Mouse (Mus musculus) hematopoietic stem cell, adult 5-6 weeks (primary cell): ENCODE measurements around the gene Gm20219. TPM values are rescaled to one million over a fixed set of nuclear protein-coding genes. Genes with fewer than 3 reads are reported as not detected.

Source experiments
- ATAC-seq, 2 experiments: fragments of 125-278 bp in 1 of 2; replicated peaks in 1 of 2; 2 replicates each; pipeline ENCODE4 v1.8.0; 2016 to 2017; ENCODE audit warnings: inconsistent platforms in 2 of 2, mild to moderate bottlenecking in 2 of 2, moderate number of reproducible peaks in 2 of 2, low read depth in 1 of 2, moderate TSS enrichment in 1 of 2; ENCODE audit not compliant: low FRiP score in 2 of 2, poor library complexity in 2 of 2, severe bottlenecking in 2 of 2, insufficient read depth in 1 of 2, low TSS enrichment in 1 of 2
- total RNA-seq: library from RNA; stranded (forward); fragments of 172-1452, 232-1000 nt; gene quantifications from 2 replicates; pipeline ENCODE4 v1.2.3, GENCODE M21; 2017

The Gm20219 gene
- total RNA-seq, result 0.20 TPM in 1 of 2 replicates, not detected in the other

DNA sequence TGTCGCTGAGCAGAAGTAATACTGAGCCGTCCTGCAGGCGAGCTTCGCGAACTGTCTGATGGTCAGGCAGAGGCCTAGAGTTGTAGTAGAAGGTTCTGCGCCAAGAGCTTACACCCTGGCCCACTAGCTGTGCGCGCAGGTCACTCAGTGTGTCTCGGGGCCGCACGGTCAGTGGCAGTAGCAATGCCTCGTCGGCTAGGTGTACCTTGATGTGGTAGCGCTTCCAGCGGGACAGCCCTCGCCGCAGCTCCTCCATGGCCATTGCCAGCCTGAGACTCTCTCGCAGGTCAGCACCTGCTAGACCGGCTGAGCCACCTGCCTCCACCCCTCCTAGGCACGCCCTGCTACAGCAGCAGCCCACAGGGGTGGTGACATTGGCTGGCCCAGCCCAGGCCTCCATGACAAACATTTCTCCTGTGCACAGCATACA is at the start of gene Gm20219:
Gene Gm20219, minus strand, starts transcription at position 266 of the 430 bp plus-strand sequence.
- no peak for ATAC-seq

DNA sequence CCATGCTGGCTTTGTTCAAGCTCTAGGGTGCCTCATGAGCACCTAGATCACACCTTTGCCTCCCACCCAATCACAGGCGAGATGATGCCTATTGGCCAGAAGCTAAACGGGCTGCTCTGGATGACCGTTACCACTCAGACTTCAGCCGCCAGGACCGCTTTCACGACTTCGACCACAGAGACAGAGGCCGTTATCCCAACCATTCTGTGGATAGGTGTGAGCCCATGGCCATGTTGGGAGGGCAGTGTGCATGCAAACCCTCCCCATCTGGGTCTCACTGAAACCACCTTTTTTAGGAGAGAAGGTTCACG is 49.8 kb upstream of the Gm20219 start:
- ATAC-seq, result no peak

DNA sequence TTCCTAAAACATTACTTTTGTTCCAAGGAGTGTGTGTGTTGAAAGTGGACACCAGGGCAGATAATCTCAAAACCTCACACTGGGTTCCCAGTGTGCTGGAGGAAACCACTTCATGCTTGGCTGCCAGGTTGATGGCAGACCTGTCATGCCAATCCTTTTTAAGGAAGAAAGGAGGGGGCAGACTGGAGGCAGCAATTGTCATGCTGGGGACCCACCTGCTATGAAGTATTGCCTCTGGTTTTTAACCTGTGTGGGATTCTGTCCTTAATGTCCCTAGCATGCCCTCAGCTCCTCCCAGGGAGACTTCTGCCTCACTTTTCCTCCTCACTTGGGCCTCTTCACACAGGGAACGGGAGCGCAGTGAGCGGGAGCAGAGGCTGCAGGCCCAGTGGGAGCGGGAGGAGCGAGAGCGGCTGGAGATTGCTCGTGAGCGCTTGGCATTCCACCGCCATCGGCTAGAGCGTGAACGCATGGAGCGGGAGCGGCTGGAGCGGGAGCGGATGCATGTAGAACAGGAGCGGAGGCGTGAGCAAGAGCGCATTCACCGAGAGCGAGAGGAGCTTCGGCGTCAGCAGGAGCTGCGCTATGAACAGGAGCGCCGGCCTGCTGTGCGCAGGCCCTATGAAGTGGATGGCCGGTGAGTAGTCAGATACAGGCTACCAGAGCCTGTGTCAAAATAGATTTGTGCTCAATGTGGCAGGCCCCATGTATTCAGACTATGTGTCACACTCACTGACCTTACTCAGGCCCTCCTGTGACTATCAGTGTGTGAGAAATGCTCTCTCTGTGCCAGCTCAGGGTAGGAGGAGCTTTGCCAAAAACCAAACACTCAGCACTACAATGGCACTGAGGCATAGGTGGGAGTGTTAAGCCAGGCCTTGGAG is 49.2 kb upstream of the Gm20219 start:
- no peak for ATAC-seq

DNA sequence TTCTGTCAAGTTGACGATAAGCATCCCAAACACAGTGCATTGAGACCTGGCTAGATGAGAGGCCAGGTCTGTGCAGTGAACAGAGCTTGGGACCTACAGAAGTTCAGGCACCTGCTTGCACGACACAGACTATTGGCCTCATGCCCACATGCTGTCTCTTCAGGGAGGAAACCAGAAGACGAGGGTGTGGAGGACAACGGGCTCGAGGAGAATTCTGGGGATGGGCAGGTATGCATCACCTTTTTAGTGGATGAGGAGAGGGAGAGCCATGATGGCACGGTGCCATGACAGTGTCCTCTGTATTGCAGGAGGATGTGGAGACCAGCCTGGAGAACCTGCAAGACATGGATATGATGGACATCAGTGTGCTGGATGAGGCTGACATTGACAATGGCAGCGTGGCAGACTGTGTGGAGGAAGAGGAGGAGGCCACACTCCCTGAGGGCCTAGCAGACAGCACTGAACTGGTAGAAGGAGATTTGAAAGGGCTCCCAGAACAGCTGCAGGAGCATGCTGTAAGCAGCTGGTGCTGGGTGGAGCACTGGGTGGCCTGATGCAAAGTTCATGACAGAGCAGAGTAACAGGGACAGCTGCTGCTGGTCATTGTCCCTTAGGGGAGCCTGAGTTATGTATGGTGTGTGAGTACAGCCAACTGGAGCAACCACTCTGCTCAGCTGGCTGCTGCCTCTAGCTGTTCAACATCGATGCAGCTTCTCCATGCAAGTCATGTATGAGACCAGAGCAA is 39.5 kb upstream of the Gm20219 start:
- ATAC-seq, result no peak

DNA sequence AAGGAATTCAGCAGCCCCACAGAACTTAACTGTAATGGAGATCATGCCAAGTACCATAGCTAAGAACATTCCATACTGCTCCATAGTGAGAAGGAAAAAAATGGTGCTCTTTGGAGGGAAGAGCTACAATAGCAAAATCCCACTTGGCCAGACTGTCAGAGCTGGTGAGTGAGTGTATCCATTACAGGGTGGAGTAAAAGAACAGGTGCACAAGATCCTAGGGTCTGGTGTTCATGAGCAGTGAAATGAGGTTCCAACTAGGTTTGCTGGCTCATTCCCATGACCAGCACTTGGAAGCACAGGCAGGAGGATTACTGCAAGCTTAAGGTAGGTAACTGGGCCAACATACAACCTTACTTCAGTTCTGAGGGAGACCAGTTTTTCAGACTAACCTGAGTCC is 38.4 kb upstream of the Gm20219 start:
- no peak for ATAC-seq

DNA sequence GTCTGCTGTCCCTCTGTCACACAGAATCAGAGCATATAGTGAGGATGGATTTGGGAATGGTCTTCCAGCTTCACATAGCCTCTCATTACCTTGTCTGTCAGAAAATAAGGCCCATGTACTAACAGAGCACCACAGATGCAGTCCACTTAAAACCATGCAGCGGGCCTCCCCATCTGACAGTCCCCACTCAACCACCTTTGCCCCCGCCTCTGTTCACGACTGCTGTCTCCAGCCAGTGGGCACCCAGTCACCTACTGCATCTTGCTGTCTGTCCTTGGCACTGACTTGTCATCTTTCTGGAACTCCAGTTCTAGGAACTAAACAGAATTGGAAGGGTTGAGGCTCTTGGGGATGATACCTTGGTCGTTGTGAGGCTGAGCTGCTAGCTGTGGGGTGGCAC is 34.7 kb upstream of the Gm20219 start:
- ATAC-seq, result no peak

DNA sequence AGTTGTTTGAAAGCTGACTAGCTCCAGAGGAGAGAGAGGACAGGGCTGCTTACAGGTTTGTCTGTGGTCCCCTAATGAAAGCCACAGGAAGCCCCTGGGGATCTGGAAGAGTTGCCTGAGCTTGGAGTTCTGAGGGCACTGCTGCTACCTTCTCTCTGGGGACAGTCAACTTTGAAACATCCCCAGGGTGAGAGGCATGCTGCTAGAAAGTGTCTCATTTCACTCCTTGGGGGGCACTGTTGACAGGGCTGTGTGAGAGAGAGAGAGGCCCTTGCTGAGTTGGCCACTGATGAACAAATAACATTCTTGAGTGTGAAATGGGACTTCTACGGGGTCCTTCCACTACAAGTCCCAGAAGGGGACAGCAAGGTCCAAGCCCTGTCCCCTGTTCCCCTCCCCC is 33.6 kb upstream of the Gm20219 start:
- no peak for ATAC-seq

DNA sequence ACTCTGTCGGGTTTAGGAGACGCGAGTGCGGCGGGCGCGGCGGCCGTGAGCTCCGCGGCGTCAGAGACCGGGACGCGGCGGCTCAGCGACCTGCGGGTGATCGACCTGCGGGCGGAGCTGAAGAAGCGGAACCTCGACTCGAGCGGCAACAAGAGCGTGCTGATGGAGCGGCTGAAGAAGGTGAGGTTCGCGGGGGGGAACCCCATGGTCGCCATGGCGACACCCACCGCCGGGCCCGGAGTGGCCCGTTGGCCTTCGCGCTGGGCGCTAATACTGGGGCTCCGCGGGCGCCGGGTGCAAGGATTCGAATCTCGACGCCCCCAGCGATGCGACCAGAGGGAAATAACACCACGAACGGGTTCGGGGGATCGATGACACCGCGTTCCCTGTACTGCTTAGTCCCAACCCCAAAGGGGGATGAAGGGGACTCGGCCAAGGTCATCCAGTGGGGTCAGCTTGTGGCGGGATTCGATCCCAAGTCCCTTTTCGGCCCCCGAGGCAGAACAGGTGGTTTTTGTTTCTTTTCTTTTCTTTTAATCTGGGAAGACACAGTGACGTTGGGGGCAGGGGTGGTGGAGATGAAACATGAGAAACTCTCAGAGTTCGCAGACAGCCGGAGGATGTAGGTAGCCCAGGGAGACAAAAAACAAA is 31.1 kb upstream of the Gm20219 start:
- ATAC-seq, result peak; percentile 28 to 46

DNA sequence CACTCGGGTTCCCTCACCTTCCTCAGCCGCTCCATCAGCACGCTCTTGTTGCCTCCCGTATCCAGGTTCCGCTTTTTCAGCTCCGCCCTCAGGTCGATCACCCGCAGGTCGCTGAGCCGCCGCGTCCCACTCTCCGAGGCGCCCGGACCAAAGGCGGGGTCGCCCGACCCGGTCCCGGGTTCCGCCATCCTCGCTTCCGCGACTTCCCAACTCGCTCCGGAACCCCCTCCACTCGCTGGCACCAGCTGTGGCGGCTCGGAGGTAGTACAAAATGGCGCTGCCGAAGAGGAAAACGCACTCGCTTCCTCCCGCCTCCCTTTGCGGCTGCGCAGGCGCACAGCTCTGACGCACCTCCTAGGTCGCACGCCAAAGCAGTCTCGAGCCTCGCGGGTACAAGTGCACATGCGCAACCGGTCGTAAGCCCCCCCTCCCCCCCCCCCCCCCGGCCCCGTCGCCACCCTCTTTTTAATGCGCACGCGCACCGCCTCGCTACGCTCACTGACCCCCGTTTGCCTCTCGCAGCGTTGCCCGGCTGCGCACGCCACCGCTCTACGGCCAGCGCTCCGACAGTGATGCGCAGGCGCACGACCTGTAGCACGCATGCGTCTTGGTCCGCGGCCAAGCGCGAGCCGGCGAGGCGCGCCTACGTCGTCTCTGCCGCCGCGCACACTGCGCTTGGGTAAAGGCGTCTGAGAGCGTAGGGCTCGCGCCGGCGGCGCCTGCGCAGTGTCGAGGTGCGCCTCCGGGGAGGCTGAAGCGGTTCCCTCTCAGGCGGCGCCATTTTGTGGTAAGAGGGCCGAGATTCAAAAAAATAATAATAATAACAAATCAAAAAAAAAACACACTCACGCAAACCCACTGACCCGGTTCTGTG is 30.3 kb upstream of the Gm20219 start, which contains the start of the genes Safb2 and Safb:
Gene Safb2, minus strand, starts transcription at position 329 of the 874 bp plus-strand sequence.
Gene Safb, plus strand, starts transcription at position 569 of the 874 bp plus-strand sequence.
- ATAC-seq, result peak; percentile 68 to 79

DNA sequence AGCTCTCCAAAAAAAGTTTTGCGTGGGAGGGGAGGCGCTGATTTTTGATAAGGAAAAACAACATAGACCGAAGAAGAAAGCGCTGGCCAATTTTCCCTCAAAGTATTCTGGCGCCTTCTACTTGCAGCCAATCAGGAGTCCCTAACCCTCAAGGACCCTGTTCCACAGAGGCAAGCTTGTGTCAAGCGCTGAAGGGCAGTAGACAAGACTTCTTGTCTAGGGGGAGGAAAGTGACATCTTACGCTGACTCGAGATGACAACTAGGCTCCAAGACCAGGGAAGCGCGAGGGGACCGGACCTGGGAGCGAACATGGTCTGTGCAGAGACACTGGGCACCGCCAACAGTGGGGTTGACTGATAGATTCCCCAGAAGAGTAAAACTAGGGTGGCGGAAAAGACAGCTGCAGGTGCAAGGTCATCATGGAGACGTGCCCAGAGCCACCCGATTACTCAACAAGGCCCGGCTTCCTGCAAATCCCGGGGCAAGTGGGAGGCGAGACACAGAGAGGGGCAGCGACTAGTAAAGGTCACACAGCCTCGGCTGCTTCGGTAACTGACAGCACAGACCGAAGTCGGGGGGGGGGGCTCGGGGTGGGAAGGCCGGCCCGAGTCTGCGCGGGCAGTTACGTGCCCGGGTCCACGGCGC is 29.5 kb upstream of the Gm20219 start:
- ATAC-seq, result peak; percentile 0 to 15; a peak in 3 of 4 replicates

DNA sequence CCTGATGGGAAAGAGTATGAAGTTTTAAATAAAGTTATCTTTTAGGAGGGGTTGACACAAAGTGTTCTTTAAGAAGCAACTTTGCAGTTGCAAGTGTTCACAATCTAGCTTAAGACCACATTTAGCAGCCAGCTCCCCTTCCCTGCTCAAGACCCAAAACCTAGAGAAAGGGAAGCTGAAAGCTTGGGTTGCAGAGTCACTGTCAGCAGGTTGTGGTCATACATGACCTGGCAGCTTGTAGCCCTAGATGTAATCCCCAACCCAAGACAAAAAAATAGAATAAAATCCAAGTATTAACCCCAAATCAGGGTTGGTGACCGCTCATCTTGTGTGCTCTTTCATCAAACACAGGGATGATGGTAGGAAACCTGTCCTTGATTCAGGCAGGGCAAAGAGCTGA is 28.9 kb upstream of the Gm20219 start:
- ATAC-seq, result no peak

DNA sequence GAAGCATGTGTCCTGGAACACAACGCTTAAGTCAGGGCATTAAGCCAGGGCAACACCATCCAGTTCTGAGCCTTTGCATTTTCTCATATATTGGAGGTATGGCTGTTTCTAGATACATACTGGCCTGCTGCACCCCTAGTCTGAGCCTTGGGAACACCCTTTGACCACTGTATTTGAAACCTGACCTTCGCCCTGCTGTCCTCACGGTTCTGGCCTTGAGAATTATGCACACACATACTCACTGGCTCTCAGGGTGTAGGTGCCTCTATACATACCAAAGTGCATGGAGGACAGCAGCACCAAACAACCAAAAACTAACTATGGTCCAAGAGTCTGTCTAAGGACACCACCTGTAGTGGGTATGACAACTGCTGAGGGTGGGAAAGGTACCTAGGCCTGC is 18.8 kb upstream of the Gm20219 start:
- no peak for ATAC-seq

DNA sequence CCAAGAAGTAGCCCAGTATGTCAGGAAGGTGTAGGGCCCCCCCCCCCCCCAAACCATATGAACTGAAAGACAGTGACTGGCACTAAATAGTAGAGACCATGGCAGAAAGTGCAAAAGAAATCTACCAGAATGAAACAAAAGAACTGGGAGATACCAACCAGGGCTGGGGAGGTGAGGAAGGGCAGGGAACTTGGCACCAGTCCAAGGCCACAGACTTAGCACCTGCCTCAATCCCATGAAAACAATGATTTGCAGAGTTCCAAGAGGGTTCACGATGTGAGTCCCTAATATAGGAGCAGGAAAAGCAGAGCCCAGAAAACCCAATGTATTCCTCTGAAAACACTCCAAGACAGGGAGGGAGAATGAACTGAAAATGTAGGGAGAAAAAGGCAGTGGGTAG is 18.0 kb upstream of the Gm20219 start:
- no peak for ATAC-seq

DNA sequence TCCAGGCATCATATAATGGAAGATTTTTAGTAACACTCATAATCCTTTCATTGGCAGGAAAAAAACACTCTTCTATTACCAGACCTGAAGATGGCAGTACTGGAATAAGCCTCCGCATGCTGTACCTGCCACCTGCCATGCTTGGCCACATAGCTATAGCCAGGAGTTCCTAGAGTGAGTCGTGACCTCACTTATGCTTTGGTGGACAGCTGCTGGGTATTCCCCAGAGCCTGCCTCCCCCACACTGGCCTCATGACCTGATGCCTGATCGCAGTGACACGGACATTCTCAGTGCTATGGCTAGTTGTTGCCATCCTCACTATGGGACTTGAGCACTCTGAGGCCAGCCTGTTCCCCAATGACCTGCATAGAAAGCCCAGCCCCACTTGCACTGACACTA is 16.1 kb upstream of the Gm20219 start:
- no peak for ATAC-seq

DNA sequence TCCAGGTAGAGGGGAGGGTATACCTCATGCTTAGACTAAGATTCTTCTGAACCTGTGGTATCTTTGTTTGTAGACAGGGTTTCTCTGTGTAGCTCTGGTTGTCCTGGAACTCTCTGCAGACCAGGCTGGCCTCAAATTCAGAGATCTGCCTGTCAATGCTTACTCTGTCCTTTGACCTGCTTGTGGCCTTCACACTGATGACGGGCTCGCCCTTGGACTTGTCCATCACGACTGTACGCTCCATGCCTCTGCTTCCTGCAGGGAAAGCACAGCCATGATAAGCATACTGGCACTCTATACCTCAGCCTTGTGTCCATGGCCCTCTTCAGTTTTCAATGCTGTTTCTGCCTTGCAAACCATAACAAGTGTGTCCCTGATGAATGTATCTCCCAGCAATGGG is 13.2 kb upstream of the Gm20219 start:
- no peak for ATAC-seq

DNA sequence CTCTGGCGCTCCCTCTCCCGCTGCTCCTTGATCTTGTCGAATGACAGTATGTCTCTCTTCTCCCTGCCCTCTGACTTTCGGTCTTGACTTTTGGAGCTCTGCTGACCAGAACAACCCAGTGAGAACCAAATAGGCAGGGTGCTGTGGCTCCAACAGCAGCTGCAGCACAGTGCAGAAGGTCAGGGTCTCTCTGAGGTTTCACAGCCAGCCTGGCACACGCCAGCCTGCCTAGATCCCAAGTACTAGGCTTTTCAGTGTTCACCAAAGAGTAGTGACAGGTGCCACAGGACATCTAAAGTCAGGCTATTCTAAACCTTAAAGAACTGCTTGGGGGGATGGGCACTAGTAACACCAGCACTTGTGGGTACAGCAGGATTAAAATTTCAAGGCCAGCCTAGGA is 12.7 kb upstream of the Gm20219 start:
- ATAC-seq, result no peak

DNA sequence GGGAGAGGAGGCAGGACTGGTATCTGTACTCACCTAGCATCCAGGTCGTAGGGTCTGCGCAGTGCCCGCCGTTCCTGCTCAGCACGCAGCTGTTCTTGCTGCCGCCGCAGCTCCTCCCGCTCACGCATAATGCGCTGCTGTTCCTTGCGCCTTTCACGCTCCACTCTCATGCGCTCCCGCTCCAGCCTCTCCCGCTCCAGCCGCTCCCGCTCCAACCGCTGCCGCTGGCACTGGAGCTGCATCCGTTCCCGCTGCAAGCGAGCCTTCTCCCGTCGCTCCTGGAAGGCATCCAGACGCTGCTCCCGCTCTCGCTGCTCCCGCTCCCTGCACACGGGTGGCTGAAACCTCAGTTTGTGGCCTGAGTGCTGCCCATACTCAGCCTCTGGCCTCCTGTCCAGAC is 12.1 kb upstream of the Gm20219 start:
- no peak for ATAC-seq
